Mouse (Mus musculus) cerebellum, postnatal 14 days (tissue): ENCODE data around the gene Gapvd1.

ENCODE experiments used
- DNase-seq, 2 experiments: peaks; one replicate each; pipeline ENCODE4 v3.0.0; 2021; ENCODE audit warnings: mixed read lengths in 2 of 2

Gene Gapvd1

GRCm38 (mm10) chr2:34708675-34709074 lies 46.4 kb downstream of the Gapvd1 start:
- DNase-seq = no peak

- no peak for DNase-seq
Measured at GRCm38 (mm10) chr2:34696592-34696991, 58.4 kb downstream of the Gapvd1 start.

GRCm38 (mm10) chr2:34692861-34693260 lies 62.2 kb downstream of the Gapvd1 start:
- no peak for DNase-seq

- DNase-seq = peak; percentile 58 to 68
Measured at GRCm38 (mm10) chr2:34684076-34684870, 70.8 kb downstream of the Gapvd1 start.

- DNase-seq = peak in 1 of 2 experiments; percentile 29
Measured at GRCm38 (mm10) chr2:34677976-34678375, 77.1 kb downstream of the Gapvd1 start.

GRCm38 (mm10) chr2:34677061-34677460 lies 78.0 kb downstream of the Gapvd1 start:
- DNase-seq = peak; percentile 51 to 67

- peak; percentile 39 to 50 for DNase-seq
Measured at GRCm38 (mm10) chr2:34673846-34674245, 81.2 kb downstream of the Gapvd1 start.

GRCm38 (mm10) chr2:34671385-34672026 lies 83.5 kb downstream of the Gapvd1 start:
- peak; percentile 78 to 82 for DNase-seq

GRCm38 (mm10) chr2:34670470-34670869 lies 84.6 kb downstream of the Gapvd1 start:
- no peak for DNase-seq

GRCm38 (mm10) chr2:34669203-34669746 lies 85.8 kb downstream of the Gapvd1 start:
- DNase-seq = no peak

- peak; percentile 67 to 76 for DNase-seq
Measured at GRCm38 (mm10) chr2:34668440-34669191, 86.4 kb downstream of the Gapvd1 start.

GRCm38 (mm10) chr2:34667820-34668219 lies 87.2 kb downstream of the Gapvd1 start:
- DNase-seq = no peak

- DNase-seq = peak in 1 of 2 experiments; percentile 45
Measured at GRCm38 (mm10) chr2:34647410-34647809, 107.6 kb downstream of the Gapvd1 start.

- no peak for DNase-seq
Measured at GRCm38 (mm10) chr2:34646541-34646865, 108.5 kb downstream of the Gapvd1 start.

- peak; percentile 42 to 67 for DNase-seq
Measured at GRCm38 (mm10) chr2:34645851-34646540, 109.0 kb downstream of the Gapvd1 start.

GRCm38 (mm10) chr2:34644571-34645526 lies 110.2 kb downstream of the Gapvd1 start:
- peak in 1 of 2 experiments; percentile 57 for DNase-seq

- DNase-seq = peak in 1 of 2 experiments; percentile 46
Measured at GRCm38 (mm10) chr2:34642351-34642750, 112.7 kb downstream of the Gapvd1 start.

GRCm38 (mm10) chr2:34639725-34640124 lies 115.3 kb downstream of the Gapvd1 start:
- no peak for DNase-seq

- peak; percentile 96 for DNase-seq
Measured at GRCm38 (mm10) chr2:34638955-34639650, 115.9 kb downstream of the Gapvd1 start.
